Mouse (Mus musculus) monocyte, adult 5-6 weeks (primary cell): ENCODE measurements around the gene Lce1f. TPM values are rescaled to one million over a fixed set of nuclear protein-coding genes. Genes with fewer than 3 reads are reported as not detected.
A peak's percentile ranks its signal among the peaks of the same experiment; 100 is the strongest.

Experiments
- ATAC-seq: fragments of 153-309, 156-312 bp; replicated peaks from 2 replicates; pipeline ENCODE4 v1.8.0; 2017; ENCODE audit warnings: mild to moderate bottlenecking; ENCODE audit not compliant: low TSS enrichment, insufficient number of reproducible peaks, severe bottlenecking, poor library complexity, low FRiP score
- total RNA-seq: library from RNA; stranded (forward); fragments of 200-1000, 200-491, 200-594 nt; gene quantifications from 3 replicates; pipeline ENCODE4 v1.2.3, GENCODE M21; 2017

The Lce1f gene
- not detected in 3 replicates for total RNA-seq

- ATAC-seq, result no peak
Measured at GRCm38 (mm10) chr3:92720250-92720649, at the start of gene Lce1f. Gene Lce1f, minus strand, starts transcription at chr3:92720350.

GRCm38 (mm10) chr3:92764965-92765364 is 44.8 kb upstream of the Lce1f start, which contains the start of gene Lce1h:
Gene Lce1h, minus strand, starts transcription at chr3:92765065.
- no peak for ATAC-seq

DNA sequence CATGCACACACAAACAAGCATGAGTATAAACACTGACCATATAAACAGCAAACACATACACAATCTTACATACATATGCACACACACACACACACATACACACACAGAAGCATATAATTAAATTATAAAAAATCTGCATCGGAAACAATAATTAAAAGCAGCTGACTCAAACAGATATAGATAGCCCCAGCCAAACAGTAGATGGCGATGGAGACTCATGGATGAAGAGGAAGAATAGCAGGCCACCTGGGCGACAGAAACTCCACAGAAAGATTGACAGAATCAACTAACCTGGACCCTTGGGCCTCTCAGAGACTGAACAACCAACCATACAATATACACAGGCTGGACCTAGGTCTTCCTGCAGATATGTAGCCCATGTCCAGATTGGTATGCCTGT is 33.0 kb upstream of the Lce1f start:
- ATAC-seq, result no peak

DNA sequence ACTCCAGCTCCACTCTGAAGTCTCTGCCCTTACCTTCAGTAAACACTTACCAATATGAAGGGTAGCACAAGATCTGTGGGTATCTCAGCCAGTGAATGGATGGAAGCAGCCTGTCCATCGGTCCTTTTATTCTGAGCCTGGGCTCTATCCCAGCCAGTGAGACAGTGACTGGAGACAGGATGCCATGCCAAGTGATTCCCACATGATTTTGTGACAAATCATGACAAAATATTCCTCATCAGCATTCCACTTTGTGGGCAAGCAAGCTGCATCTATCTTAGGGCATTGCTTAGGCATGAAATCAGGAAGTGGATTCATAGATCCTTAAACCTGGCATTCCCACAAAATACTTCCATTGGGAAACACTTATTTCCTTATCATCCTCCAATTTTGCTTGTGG is 32.1 kb upstream of the Lce1f start, which contains the start of gene Lce1g:
TSS of gene Lce1g (minus strand) at position 101 of the 400 bp plus-strand sequence.
- no peak for ATAC-seq

GRCm38 (mm10) chr3:92738996-92739395 is 18.8 kb upstream of the Lce1f start, which contains the start of gene Gm38119:
Gene Gm38119, minus strand, starts transcription at chr3:92739096.
- no peak for ATAC-seq

- ATAC-seq, result no peak
Measured at GRCm38 (mm10) chr3:92722631-92723030, 2.5 kb upstream of the Lce1f start.

DNA sequence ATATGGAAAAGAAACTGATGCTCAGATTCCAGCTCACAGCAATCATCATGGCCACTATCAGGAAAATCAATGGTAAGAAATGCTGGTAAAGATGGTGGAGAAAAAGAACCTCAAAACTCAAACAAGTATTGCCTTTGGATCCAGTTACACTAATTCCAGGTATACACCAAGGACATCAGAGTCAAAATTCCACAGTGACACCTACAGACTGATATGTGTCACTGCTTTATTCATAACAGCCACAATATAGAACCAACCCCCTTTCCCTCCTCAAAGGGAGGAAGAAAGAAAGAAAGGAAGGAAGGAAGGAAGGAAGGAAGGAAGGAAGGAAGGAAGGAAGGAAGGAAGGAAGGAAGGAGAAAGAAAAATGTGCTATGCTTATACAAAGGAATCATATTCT is 5.0 kb downstream of the Lce1f start:
- no peak for ATAC-seq

DNA sequence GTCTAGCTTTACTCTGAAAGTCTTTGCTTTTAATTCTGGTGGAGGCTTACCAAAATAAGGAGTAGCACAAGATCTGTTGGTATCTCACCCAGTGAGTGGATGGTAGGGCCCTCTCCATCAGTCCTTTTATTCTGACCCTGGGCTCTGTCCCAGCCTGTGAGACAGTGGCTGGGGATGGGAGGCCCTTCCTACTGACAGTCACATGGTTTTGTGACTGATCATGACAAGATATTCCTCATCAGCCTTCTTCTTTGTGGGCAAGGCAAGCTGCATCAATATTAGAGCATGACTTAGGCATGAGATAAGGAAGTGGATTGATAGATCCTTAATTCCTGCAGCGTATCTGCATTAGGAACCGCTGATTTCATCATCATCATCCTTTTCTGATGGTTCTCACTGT is 11.2 kb downstream of the Lce1f start, which contains the start of gene Lce1e:
TSS of gene Lce1e (minus strand) at position 101 of the 400 bp plus-strand sequence.
- ATAC-seq, result no peak

DNA sequence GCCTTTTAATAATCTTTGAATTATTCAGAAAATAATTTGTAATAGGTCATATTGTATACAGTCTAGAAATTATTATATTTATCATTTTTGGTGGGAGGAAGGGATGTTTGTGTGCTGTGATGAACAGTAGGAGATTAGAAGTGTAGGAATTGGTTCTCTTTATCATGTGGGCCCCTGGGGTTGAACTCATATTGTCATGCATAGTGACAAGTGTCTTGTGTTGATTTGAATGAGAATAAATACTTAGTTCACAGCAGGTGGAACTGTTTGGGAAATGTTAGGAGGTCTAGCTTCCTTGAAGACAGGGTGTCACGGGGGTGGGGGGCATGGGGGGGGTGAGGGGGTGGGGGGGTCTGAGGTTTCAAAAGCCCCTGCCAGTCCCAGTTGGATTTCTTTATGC is 25.5 kb downstream of the Lce1f start:
- ATAC-seq, result no peak

GRCm38 (mm10) chr3:92691688-92692087 is 28.5 kb downstream of the Lce1f start:
- no peak for ATAC-seq

GRCm38 (mm10) chr3:92689154-92689553 is 31.0 kb downstream of the Lce1f start:
- peak; percentile 27; the same call in 1 of the 2 replicates for ATAC-seq

DNA sequence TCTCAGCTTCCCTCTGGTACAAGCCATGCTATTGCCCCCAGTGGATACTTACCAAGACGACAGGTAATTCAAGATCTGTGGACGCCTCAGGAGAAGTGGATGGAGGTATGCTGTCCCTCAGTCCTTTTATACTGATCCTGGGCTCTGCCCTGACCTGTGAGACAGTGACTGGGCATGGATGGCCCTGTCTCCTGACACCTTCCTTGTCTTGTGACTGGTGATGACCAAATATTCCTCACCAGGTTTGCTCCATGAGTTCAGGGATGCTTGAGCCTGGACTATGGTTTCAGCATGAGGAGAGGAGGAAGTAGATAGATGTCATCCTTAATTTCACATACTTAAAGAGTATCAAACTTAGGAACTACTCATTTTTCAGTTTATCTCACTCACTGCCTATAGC is 33.0 kb downstream of the Lce1f start, which contains the start of gene Lce1d:
TSS of gene Lce1d (minus strand) at position 101 of the 400 bp plus-strand sequence.
- no peak for ATAC-seq

- no peak for ATAC-seq
Measured at GRCm38 (mm10) chr3:92678947-92679346, 41.2 kb downstream of the Lce1f start, which contains the start of gene Lce1c. Gene Lce1c, plus strand, starts transcription at chr3:92679247.

DNA sequence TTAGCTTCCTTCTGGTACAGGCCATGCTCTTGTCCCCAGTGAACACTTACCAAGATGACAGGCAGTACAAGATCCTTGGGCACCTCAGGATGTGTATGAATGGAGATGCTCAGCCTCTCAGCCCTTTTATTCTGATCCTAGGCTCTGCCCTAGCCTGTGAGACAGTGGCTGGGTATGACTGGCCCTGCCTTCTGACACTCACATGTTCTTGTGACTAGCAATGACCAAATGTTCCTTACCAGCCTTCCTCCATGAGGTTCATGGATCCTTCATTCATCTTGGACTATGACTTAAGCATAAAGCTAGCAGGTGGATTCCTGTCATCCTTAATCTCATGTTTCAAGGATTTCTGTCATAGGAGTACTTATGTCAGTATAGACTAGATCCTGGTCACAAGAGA is 49.9 kb downstream of the Lce1f start, which contains the start of gene Lce1a2:
TSS of gene Lce1a2 (minus strand) at position 101 of the 400 bp plus-strand sequence.
- ATAC-seq, result no peak

Other genes with a start within 250 kb of the Lce1f start
- not detected in 3 replicates for gene Sprr1a, start 234.5 kb downstream of the Lce1f start, total RNA-seq
- not detected in 3 replicates for gene Sprr4, start 219.9 kb downstream of the Lce1f start, total RNA-seq
- gene 2310046K23Rik, start 185.8 kb downstream of the Lce1f start, total RNA-seq, result not detected in 3 replicates
- not detected in 3 replicates for gene Ivl, start 146.6 kb downstream of the Lce1f start, total RNA-seq
- gene Smcp, start 131.4 kb downstream of the Lce1f start, total RNA-seq, result not detected in 3 replicates
- not detected in 3 replicates for gene 2210017I01Rik, start 112.9 kb downstream of the Lce1f start, total RNA-seq
- gene Lce6a, start 98.7 kb downstream of the Lce1f start, total RNA-seq, result not detected in 3 replicates
- not detected in 3 replicates for gene Lce1a1, start 72.0 kb downstream of the Lce1f start, total RNA-seq
- not detected in 3 replicates for gene Lce1b, start 63.4 kb downstream of the Lce1f start, total RNA-seq
- gene Lce1a2, start 50.0 kb downstream of the Lce1f start, total RNA-seq, result not detected in 3 replicates
- gene Lce1c, start 41.1 kb downstream of the Lce1f start, total RNA-seq, result not detected in 3 replicates
- not detected in 3 replicates for gene Lce1d, start 33.1 kb downstream of the Lce1f start, total RNA-seq
- not detected in 3 replicates for gene Lce1e, start 11.3 kb downstream of the Lce1f start, total RNA-seq
- gene Gm38119, start 18.7 kb upstream of the Lce1f start, total RNA-seq, result not detected in 3 replicates
- not detected in 3 replicates for gene Lce1g, start 32.0 kb upstream of the Lce1f start, total RNA-seq
- not detected in 3 replicates for gene Lce1h, start 44.7 kb upstream of the Lce1f start, total RNA-seq
- not detected in 3 replicates for gene Lce1i, start 58.5 kb upstream of the Lce1f start, total RNA-seq
- not detected in 3 replicates for gene Lce1j, start 70.2 kb upstream of the Lce1f start, total RNA-seq
- gene Lce1k, start 87.5 kb upstream of the Lce1f start, total RNA-seq, result not detected in 3 replicates
- gene Kprp, start 106.9 kb upstream of the Lce1f start, total RNA-seq, result not detected in 3 replicates
- gene Lce1l, start 130.9 kb upstream of the Lce1f start, total RNA-seq, result not detected in 3 replicates
- not detected in 3 replicates for gene 2310050C09Rik, start 149.9 kb upstream of the Lce1f start, total RNA-seq
- gene Lce3a, start 205.9 kb upstream of the Lce1f start, total RNA-seq, result not detected in 3 replicates
- gene Lce3b, start 212.6 kb upstream of the Lce1f start, total RNA-seq, result not detected in 3 replicates
- not detected in 3 replicates for gene Lce3c, start 224.1 kb upstream of the Lce1f start, total RNA-seq
- gene Lce3d, start 237.0 kb upstream of the Lce1f start, total RNA-seq, result not detected in 3 replicates
- not detected in 3 replicates for gene Lce3e, start 246.7 kb upstream of the Lce1f start, total RNA-seq